Mouse (Mus musculus) lung, embryonic 14.5 days (tissue): ENCODE measurements at regions not wholly inside any gene's neighbourhood (a gene's known extent, or its start where the extent isn't known, plus 50 kb on each side); places are given as distances from the start of the nearest gene placed in this dataset.
A peak's percentile ranks its signal among the peaks of the same experiment; 100 is the strongest.

Experiments used
- ATAC-seq: fragments of 200-750 bp; cut with Nextera tagmentation; 2 replicates; pipeline ENCODE4 v1.8.0; 2017; ENCODE audit warnings: mild to moderate bottlenecking, moderate TSS enrichment, moderate library complexity; ENCODE audit not compliant: insufficient read depth
- DNase-seq: peaks from one replicate; pipeline ENCODE4 v3.0.0-alpha.2; 2015
- H3K27ac ChIP-seq: fragments of 300-500 bp; sonication (generic); 2 replicates; pipeline ENCODE4 v1.5.1; 2014; ENCODE audit warnings: low read depth, mild to moderate bottlenecking, moderate library complexity
- H3K27me3 ChIP-seq: fragments of 300-500 bp; sonication (generic); 2 replicates; pipeline ENCODE4 v1.6.1; 2014; ENCODE audit warnings: low read length, control low read depth; ENCODE audit not compliant: insufficient read depth
- H3K36me3 ChIP-seq: fragments of 300-500 bp; sonication (generic); 2 replicates; pipeline ENCODE4 v1.6.1; 2014; ENCODE audit warnings: control low read depth; ENCODE audit not compliant: insufficient read depth
- H3K4me1 ChIP-seq: fragments of 300-500 bp; sonication (generic); 2 replicates; pipeline ENCODE4 v1.6.1; 2014; ENCODE audit warnings: antibody characterized with exemption, control low read depth; ENCODE audit not compliant: insufficient read depth
- H3K4me2 ChIP-seq: fragments of 300-500 bp; sonication (generic); 2 replicates; pipeline ENCODE4 v1.6.1; 2014; ENCODE audit warnings: mild to moderate bottlenecking
- H3K4me3 ChIP-seq: fragments of 300-500 bp; sonication (generic); 2 replicates; pipeline ENCODE4 v1.5.1; 2014; ENCODE audit warnings: low read depth, low read length
- H3K9ac ChIP-seq: fragments of 300-500 bp; sonication (generic); 2 replicates; pipeline ENCODE4 v1.6.1; 2014
- H3K9me3 ChIP-seq: fragments of 300-500 bp; sonication (generic); 2 replicates; pipeline ENCODE4 v1.6.1; 2016; ENCODE audit warnings: low read depth, low read length, control low read depth
- CTCF ChIP-seq: IDR thresholded peaks from 2 replicates; pipeline ENCODE4 v1.5.1; 2016; ENCODE audit warnings: antibody characterized with exemption, low read depth
- WGBS: fragments of 180-500 bp; shearing (Covaris S2); extraction: QIAGEN DNeasy Blood & Tissue Kit; methylation state at CpG from one replicate; pipeline ENCODE4 v1.1.7; 2014; 5-methylcytosine and 5-hydroxymethylcytosine counted together

DNA sequence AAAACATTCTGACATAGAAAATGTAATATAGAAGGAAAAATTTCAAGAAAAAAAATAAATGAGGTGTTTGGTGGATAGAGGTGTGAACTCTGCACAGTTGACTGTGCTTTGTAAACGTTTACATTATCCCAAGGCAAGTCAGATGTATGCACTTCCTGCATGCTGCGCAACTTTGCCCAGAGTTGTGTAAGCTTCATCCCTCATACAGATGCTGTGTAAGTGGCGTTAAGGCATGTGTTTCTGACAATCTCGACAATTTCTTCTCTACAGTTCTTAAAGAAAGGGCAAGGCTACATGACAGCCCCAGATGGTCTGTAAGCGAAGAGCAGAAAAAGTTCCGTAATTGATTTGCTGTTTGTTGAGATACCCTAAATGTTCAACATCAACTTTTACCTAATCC is 476.6 kb upstream of the Pitx2 start:
- WGBS, result 23% methylated on average over 6 of the region's 6 CpGs
- DNase-seq (peak; percentile 88), ATAC-seq (peak; percentile 99)
- TF ChIP-seq CTCF, result no peak
- Histone ChIP-seq H3K4me2 (no peak overlapping the region), H3K27me3 (0 out of 2 replicates have a peak, but pooled peaks cover 3% of the 10 kb centered on the region), H3K9ac (no peak overlapping the region), H3K27ac (no peak overlapping the region), H3K4me1 (peaks cover 3% of the 10 kb centered on the region; the same call in 1 of the 2 replicates), H3K9me3 (no peaks in the 10 kb centered on the region), H3K4me3 (no peak overlapping the region), H3K36me3 (no peaks in the 10 kb centered on the region)

GRCm38 (mm10) chr3:128720276-128720675 is 479.4 kb upstream of the Pitx2 start:
- H3K4me3 ChIP-seq, result no peak overlapping the region
- 58% methylated on average over 5 of the region's 5 CpGs for WGBS
- no peak overlapping the region for H3K9ac ChIP-seq

GRCm38 (mm10) chr3:128719226-128719625 is 480.5 kb upstream of the Pitx2 start:
- DNase-seq (no peak), ATAC-seq (no peak)
- Histone ChIP-seq H3K4me3 (no peak overlapping the region), H3K4me1 (peaks cover 3% of the 10 kb centered on the region; the same call in 1 of the 2 replicates), H3K27me3 (no peaks in the 10 kb centered on the region), H3K9ac (no peak overlapping the region), H3K36me3 (no peaks in the 10 kb centered on the region), H3K4me2 (no peak overlapping the region), H3K27ac (no peak overlapping the region), H3K9me3 (no peaks in the 10 kb centered on the region)
- TF ChIP-seq CTCF, result no peak
- WGBS, result 75% methylated on average over 7 of the region's 7 CpGs

More at GRCm38 (mm10) chr3:128720276-128720675, 479.4 kb upstream of the Pitx2 start:
- no peak for TF ChIP-seq CTCF
- ATAC-seq (no peak), DNase-seq (no peak)
- peaks cover 3% of the 10 kb centered on the region; the same call in 1 of the 2 replicates for H3K4me1 ChIP-seq
- no peaks in the 10 kb centered on the region for H3K36me3 ChIP-seq
- H3K27me3 ChIP-seq, result no peaks in the 10 kb centered on the region
- H3K4me2 ChIP-seq, result no peak overlapping the region
- H3K9me3 ChIP-seq, result no peaks in the 10 kb centered on the region
- no peak overlapping the region for H3K27ac ChIP-seq

GRCm38 (mm10) chr3:128707270-128707669 is 492.4 kb upstream of the Pitx2 start:
- ATAC-seq, result no peak
- Histone ChIP-seq H3K4me2 (no peak overlapping the region), H3K27ac (no peak overlapping the region), H3K4me1 (no peaks in the 10 kb centered on the region), H3K27me3 (no peaks in the 10 kb centered on the region), H3K9me3 (no peaks in the 10 kb centered on the region), H3K36me3 (no peaks in the 10 kb centered on the region), H3K9ac (no peak overlapping the region), H3K4me3 (no peak overlapping the region)
- DNase-seq, result no peak
- 82% methylated on average over 3 of the region's 3 CpGs for WGBS
- TF ChIP-seq CTCF, result no peak

DNA sequence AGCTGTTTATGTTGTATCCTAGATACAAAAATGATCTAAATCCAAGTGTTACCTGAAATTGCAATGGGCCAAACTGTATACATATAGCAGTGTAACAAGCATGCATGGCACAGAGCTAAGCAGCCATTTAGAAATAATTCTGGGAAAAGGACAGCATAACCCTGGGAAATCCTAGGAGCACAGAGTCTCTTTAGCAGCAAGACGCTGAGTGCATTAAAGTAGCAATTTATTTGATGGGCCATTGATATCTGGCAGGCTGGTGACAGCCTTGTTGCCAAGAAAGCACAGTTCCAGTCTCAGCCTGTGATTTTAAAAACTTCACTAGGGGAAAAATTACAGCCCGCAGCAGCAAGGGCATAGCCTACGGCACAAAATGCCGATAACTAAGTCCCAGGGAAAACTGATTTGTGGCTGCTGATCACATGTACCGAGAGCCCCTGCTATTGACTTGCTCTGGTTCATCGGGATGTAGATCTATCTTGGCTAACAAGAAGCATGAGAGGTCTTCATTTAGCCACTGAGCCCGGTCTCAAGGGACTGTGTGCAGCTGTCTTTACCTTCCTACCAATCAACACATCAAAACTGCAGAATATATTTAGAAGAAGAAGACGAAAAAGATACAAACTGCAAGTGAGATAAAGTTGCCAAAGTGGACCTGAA is 531.1 kb upstream of the Pitx2 start:
- H3K27me3 ChIP-seq, result no peaks in the 10 kb centered on the region
- no peak overlapping the region for H3K4me2 ChIP-seq
- ATAC-seq, result no peak
- H3K27ac ChIP-seq, result no peak overlapping the region
- no peak for DNase-seq
- TF ChIP-seq CTCF, result no peak
- no peak overlapping the region for H3K9ac ChIP-seq
- WGBS, result 54% methylated on average over 8 of the region's 8 CpGs
- no peaks in the 10 kb centered on the region for H3K9me3 ChIP-seq
- H3K4me1 ChIP-seq, result no peaks in the 10 kb centered on the region
- no peaks in the 10 kb centered on the region for H3K36me3 ChIP-seq
- no peak overlapping the region for H3K4me3 ChIP-seq

- Histone ChIP-seq H3K4me2 (no peak overlapping the region), H3K9me3 (no peaks in the 10 kb centered on the region), H3K4me3 (no peak overlapping the region), H3K36me3 (no peaks in the 10 kb centered on the region), H3K4me1 (no peaks in the 10 kb centered on the region), H3K27me3 (no peaks in the 10 kb centered on the region), H3K9ac (no peak overlapping the region), H3K27ac (no peak overlapping the region)
- DNase-seq (no peak), ATAC-seq (no peak)
- no peak for TF ChIP-seq CTCF
- 77% methylated on average over 3 of the region's 3 CpGs for WGBS
Measured at GRCm38 (mm10) chr3:128665184-128665583, 534.5 kb upstream of the Pitx2 start.

DNA sequence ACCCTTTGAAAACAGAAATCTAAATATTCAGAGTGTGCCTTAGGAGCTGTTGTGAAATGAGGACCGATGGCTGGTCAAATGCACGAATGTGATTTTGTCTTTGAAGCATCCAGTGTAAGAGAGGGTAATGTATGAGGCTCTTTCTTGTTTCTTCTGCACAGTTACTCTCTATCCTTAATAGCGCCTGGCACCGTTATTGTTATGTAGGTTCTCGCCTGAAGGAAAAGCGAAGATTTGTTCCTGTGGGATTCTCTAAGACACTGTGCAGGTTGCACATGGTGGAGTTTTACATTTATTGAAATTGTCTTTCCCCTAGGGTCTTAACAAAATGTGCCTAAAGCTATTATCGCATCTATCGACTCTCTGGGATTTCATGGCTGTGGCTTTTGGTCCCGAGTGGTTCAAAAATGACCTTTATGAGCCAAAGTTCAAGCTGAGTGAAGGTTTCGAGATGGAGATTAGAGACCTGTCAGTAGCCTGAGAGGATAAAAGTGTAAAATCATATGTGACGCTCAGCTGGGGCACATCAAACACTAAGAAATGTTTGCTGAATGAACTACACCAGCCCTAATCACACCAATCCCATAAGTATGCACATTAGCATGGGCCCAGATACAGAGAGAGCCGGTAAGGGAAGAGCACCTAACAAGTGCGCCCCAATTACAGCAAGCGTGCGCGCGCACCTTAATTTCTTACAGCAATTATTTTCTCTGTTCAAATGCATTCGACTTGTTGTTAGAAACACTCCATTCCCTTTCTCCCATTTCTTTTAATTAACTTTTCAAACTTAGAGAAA is 562.5 kb upstream of the Pitx2 start:
- Histone ChIP-seq H3K27me3 (no peaks in the 10 kb centered on the region), H3K4me3 (no peak overlapping the region), H3K36me3 (no peaks in the 10 kb centered on the region), H3K4me1 (no peaks in the 10 kb centered on the region), H3K27ac (no peak overlapping the region), H3K9me3 (no peaks in the 10 kb centered on the region), H3K4me2 (no peak overlapping the region), H3K9ac (no peak overlapping the region)
- WGBS, result 76% methylated on average over 18 of the region's 18 CpGs
- no peak for ATAC-seq
- no peak for DNase-seq
- TF ChIP-seq CTCF, result no peak
